Mouse (Mus musculus) granulocyte monocyte progenitor cell, adult 5-6 weeks (primary cell): ENCODE measurements at regions not wholly inside any gene's neighbourhood (a gene's known extent, or its start where the extent isn't known, plus 50 kb on each side); places are given as distances from the start of the nearest gene placed in this dataset.

Experiments used
- ATAC-seq: replicated peaks from 2 replicates; pipeline ENCODE4 v1.8.0; 2016; ENCODE audit warnings: mild to moderate bottlenecking, moderate TSS enrichment, inconsistent platforms; ENCODE audit not compliant: poor library complexity, severe bottlenecking

DNA sequence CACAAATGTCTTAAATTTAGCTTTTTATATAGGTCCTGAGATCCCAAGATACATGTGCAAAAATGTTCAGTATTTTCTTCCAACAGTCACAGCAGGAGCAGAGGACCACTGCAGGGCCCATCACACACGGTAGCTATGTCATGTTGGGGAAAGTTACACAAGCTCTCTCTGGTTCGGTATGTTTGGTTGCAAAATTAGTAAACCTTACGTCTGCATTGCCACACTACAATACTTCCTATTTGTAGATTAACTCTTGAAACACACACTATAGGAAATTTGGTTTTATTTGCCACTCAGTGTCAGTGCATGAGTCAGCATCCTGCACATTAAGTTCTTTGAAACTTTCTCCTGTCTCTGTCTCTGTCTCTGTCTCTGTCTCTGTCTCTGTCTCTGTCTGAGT is 82.0 kb downstream of the Cth start:
- peak; percentile 99 for ATAC-seq

DNA sequence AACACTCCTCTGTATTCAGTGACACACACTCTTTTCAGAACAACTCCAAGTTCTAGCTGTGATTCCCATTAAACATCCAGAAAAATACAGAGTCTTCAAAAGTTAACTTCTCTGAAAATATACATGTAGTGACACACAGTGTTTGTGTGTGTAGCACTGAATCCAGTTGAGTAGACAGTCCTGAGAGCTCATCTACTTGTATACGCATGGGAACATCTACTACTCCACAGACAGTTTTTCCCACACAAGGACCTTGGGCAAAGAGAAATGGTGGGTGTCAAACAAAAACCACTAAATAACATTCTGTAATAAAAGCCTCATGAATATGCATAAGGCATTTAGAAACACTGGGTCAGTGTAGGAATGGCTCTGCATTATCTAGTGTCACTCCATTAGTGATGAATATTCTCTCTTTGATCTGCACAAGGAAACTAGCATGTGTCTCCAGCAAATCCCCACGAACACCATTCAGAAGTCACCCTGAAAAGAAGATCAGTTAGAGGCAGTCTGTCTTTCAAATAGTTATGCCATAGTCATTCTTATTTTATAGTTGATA is 83.6 kb downstream of the Cth start:
- ATAC-seq, result no peak

DNA sequence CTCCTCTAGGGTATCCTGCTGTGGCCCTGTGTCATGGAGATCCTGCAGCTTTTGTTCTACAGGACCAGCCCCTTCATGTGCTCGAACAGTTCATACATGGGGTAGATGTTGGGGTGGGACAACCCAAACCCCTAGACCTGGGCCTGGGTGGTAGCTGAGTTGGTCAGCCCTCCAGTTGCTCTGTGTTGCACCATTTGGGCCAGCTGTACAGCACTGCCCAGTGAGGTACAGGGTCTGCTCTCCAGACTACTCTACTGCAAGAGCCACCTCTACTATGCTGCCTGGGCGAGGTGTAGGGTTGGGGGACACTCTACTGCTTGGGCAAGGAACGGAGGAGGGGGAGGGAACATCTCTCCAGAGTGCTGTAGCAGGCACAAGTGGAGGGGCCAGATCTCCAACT is 120.6 kb downstream of the Cth start:
- no peak for ATAC-seq

DNA sequence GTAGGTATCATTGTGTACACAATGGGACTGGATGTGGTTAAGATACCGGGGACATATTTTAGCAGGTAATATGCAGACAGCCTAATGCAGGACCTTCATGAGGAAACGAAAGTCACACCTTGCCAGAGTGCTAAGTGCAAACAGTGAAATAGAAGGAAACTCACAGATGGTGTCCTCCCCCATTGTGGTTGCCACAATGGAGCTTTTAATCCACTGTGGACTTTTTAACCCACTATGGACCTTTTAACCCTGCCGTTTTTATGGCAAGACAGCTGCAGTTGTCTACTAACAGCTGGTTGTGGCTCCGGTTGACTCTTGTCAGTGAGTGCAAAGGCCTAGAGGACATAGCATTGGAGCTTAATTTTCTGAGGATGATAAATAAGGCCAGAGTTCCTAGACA is 121.5 kb downstream of the Cth start:
- ATAC-seq, result no peak

DNA sequence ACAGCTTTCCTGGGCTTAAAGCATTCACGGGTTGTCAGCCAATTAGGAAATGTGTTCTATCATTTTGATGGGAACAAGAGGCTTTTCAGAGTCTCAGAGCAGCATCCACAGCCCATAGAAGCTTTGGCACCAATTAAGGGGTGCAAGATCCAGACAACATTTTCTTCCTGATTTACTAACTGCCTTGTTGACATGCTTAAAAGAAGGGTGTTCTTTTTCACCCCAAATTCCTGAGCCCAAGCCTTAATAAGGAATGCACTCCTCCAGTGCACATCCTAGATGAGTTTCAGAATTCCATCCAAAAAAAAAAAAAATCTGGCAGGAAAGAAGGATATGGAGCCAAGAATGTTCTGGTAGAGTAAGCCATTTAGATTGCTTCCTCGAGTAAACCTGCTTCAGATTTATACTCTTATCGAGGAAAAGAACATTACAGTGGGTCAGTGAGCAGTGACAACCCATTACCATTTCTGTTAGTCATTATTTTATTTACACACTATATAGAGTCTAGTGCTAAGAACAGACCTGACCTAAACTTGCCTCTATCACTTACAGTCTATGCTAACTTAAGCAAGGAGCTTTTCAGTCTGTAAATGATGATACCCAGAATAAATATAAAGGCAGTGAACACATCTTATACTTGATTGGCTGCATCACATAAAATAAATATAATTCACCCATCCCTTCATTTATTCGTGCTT is 137.2 kb downstream of the Cth start:
- no peak for ATAC-seq

DNA sequence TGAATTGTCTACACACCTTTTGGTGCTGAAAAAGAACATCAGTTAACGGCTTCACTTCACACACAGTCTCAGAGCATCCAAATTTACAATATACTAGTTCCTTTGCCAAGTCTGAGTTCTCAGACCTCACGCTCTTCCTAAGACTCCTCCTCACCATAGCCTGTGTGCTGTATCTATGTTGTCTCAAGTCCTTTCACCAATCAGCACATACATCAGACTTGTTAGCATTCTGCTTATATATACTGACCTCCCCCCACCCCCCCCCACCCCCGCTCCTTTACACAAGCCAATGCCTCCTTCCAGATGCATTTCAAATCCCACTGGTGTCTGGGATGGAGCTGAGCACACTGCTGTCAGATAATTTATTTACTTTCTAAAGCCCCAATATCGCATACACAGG is 143.8 kb downstream of the Cth start:
- ATAC-seq, result no peak

DNA sequence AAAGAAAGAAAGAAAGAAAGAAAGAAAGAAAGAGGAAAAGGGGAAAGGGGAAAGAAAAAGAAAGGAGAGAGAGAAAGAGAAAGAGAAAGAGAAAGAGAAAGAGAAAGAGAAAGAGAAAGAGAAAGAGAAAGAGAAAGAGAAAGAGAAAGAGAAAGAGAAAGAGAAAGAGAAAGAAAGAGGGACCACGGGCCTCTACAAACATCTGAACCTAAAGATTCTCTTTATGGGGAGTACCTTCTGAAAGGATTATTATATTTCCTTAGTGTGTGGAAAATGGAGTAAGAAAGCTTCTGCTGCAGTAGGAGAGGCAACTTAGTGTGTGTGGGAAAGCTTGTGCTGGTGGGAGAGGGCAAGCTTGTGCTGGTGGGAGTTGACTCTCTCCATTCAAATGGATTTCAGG is 147.1 kb downstream of the Cth start:
- ATAC-seq, result no peak

DNA sequence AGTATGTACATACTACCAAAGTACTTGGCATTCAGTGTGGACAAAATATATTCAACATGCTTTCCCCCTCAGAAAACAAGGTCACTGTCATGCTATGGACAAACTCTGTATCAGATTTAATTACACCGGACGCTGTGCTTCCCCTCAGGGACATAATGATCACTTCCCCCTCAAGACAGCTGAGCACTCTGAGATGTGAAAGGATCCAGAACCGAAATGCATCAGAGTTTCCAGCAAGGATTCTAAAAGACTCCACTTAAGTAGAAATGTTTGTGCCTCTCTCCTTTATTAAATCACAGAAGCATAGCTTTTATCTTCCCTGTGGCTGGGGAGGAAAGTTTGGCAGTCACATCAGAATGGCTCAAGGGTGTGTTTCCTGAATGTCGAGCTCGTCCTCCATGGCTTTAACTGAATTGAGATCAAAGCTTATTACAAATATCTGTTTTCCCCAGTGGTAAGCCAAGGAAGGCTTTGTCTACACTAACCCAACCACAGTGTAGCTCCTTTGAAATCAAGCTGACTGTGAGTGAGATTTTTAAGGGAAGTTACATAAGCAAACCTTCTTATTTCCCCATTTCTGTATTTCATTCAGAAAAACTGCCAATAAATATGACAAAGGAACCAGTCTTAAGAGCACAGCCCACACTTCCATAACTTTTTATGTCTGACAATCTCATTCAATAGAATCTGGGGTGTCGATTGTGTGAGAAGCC is 161.2 kb downstream of the Cth start:
- ATAC-seq, result peak; percentile 98

DNA sequence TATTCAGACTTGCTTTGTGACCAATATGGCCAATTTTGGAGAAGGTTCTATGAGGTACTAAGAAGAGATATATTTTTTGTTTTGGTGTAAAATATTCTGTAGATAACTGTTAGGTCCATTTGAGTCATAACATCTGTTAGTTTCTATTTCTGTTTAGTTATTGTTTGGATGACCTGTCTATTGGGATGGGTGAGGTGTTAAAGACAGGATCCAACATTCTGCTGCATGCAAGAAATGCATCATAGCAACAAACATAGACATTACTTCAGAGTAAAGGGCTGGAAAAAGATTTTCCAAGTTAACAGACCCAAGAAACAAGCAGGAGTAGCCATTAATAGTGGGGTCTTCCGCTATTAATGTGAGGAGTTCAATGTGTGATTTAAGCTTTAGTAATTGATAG is 165.0 kb downstream of the Cth start:
- ATAC-seq, result no peak

DNA sequence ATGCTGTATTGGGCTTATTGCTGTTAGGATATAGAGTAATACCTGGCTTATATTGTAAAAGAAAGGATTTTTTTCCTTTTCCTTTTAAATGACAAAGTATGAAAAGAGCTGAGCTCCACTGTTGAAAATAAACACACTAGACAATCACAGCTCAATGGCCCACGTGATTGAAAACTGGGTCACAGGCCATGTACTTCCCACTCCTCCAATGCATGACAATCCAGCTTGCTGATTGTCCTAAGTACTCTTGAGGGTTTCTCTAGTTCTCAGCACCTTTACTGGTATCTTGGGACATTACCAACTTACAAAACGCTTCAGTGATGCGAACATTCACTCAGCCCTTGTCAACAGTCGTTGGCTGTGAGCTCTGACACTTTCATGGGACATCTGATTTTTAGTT is 170.1 kb downstream of the Cth start:
- no peak for ATAC-seq

DNA sequence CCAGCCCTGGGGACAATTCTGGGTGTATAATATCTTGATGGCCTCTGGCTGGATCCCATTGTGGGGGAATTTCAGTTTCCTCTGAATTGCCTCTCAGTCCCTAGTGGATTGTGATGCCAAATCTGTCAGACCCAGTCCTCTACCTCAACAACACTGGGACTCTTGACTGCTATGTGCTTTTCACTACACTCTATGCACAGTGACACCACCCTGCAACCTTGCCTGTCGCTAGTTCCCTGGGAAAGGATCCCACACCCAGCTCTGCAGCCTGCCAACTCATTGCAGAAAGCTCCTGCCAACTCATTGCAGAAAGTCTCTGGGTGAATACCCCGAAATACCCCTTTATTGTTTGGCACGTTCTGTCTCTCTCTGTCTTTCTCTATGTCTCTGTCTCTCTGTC is 174.6 kb downstream of the Cth start:
- no peak for ATAC-seq

DNA sequence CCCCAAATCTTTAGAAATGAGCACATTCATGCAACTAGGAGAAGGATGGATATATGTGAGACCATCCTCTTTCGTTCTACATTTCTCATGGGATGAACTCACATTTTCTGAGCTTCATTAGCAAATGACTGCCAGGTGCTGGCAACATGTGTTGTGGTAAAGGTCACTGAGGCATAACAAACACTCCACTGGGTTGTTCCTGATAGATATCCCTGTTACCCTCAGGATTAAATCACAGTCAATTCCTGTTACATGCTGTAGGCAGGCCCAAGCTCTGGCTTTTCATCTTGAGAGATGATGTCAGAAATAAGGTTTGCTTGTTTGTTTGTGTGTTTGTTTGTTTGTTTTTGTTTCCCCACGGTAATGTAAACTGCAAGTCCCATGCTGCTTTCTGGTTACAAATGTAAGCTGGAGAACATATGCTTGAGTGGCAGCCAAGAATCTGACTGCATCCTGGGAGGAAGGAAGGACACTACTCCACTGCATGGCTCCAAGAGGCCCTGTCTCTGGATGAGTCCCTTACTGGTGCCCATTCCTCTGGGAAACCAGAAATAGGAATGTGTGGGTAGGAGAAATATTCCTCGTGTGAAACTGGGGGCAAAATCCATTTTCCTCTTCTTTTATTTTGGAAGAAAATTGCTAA is 176.4 kb downstream of the Cth start:
- ATAC-seq, result no peak

DNA sequence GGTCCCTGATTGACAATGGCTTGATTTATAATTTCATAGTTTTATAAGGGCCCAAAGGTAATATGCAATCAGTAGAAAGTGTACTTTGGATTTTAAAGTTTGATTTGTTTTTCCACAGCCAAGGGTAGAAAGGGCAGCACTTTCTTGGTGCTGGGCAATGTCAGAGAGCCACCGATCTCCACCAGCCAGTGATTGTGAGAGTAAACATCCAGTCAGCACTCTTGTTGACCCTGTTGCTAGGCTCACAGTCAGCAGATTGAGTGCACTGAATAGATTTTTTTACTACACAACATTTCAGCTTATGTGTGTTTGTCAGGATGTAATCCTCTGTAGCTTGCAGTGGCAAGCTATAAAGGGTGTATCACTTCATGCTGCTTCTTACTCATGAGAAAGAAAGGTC is 176.3 kb downstream of the Ptger3 start:
- no peak for ATAC-seq

DNA sequence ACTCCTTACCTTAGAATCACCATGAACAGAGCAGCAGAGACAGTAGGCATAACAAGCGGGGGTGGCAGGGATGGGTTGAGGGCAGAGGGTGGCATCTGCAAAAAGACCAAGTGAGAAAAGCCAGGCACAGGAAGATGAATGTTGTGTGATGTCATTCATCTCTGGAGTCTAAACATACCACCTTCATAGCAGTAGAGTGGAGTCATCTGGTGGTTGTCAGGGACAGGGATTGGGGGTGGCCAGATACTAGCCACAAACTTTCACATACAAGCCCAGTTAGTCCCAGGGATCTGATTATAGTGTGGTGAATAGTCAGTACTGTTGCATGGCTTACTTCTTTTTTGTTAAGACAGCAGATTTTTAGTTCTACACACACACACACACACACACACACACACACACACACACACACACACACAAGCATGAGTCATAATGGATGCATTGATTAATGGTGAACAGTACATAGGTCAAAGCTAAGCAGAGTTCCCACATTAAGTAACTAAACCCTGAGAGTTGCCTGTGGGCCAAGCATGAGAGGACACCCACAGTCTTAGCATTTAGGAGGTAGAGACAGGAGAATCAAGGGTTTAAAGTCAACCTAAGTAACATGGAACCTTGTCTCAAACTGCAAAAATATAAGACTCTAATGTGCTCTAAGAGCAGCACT is 173.1 kb downstream of the Ptger3 start:
- ATAC-seq, result no peak

DNA sequence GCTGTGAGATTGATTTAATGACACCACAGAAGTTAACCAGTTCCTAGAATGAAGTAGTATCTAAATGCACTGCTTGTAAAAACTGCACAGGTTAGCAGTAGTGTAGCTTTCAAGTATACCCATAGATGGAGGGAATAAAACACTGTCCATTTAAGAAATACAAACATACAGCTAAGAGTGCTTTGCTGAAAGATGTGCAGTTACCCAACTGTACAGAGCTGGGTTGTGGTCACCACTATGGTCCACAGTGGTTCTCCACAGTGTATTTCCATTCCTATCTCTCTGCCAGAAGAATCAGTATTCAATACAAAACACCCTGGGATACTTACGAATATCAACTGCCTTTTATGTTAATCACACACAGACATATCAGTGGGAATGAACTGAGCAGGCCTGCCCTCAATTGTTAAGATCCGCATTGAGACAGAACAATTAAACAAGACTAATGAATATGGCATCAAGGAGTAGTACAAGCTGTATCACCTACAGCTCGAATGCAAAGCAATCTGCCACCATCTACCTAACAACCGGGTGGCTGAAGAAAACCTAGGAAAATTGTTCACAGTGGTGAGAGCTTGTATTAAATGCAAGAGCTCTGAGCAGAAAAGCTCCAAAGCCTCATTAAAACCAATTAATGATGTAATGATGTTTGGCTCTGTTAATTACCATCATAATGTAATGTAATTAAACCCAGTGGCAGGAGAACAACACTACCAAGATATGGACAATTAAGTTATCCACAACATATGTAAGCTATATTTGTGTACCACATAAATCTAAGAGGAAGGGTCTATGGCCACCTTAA is 165.6 kb downstream of the Ptger3 start:
- ATAC-seq, result no peak

DNA sequence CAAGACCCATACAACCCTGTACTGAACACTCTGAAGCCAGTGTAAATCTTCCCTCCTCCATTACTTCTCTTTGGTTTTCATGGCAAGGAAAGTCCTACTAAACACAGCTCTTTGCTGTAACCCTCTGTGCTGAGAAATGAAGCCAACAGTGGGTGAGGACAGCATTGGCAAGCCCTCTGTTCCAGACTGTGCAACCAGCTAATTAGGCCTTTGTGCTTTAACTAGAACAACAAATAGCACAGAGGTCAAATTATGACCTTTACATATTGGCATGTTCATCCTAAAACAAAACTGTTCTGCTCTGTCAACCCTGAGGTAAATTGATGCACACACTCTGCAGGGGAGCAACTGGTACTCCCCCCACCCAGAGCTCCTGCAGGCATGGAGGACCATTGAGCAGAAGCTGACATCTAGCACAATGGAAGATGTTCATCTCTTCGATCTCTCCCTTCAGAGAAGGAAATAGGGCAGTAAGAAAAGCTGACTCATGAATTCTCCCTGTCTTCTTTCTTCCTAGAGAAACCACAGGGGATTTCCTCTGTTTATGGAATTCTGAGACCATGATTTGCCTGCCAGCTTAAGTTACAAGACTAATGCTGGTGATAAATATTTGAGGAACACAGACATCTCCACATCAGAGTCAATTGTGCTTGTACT is 163.1 kb downstream of the Ptger3 start:
- ATAC-seq, result no peak

DNA sequence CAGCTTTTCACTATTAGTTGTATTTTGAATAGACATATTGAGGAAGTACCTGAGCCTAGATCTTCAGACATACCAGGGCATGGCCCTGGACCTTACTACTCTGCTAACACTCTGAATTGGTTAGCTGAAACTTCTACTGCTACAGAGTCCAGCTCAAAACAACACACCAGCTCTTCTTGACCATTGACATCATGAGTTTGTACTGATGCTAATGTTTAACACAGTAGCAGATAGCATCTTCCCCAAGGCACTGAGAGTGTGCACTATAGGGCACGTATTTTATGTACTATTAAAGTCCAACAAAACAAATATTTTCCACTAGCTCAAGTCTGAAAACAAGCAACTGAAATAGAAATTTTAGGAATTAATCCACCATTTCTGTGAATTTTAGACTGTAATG is 157.8 kb downstream of the Ptger3 start:
- ATAC-seq, result no peak

DNA sequence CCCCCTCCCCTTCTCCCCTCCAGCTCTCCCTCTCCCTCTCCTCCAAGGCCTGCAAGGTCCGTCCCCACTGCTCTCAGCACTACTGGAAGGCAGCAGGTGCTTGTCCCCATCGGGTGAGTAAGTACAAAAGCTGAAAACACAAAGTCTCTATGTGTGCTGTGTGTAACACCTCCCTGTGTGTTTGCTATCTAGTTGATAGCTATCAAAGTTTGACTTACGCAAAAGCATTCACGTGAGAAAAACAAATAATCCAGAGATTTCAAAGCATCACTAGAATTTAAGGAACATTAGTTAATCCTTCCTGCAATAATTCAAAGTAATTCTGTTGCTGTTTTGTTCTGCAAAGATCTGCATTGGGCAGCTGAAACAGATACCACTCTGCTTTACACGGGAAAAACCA is 156.5 kb downstream of the Ptger3 start:
- no peak for ATAC-seq

DNA sequence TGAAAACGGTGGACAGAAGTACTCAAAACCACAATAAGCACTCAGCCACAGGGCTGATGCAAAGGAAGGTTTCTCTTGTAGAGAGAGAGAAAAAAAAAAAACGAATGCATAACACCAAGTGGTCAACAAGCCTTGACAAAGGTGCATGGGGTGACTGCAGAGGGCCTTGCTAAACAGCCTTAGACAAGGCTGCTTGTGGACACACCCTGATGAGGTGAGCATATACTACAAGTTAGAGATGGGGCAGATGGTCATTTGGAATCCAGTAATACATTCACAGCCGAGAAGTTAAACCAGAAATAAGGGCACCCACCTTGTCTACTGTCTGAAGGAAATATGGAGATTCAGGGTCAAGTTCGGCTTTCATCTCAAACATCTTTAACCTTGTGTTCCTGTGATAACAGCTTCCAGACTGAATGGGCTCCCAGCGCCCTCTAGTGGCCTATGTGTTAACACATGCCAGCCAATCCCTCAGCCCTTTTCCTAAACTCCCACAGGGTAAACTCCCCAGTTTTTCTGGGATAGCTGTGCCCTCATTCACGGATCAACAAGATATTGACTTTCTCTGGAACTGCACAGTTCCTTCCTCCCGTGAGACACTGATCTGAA is 150.7 kb downstream of the Ptger3 start:
- peak; percentile 89 for ATAC-seq
